Mouse (Mus musculus) left cerebral cortex, postnatal 36 days (tissue): Measurements from ENCODE around the gene Spout1. TPM values are rescaled to one million over a fixed set of nuclear protein-coding genes. Genes with fewer than 3 reads are reported as not detected.

Experiments used
- DNase-seq, 2 experiments: peaks; one replicate each; pipeline ENCODE4 v3.0.0; 2021 to 2022; ENCODE audit warnings: low spot score in 2 of 2, mixed read lengths in 1 of 2
- intact Hi-C: fragments of 180-260 bp; cut with DNase I; formaldehyde crosslinking; loops from one replicate; pipeline ENCODE4 v1.15.1; 2025
- total RNA-seq, 2 experiments: library from RNA; stranded (reverse); gene quantifications; 2 replicates each; pipeline ENCODE4 v1.2.3; 2021

The Spout1 gene
- total RNA-seq, result 10 to 100 TPM; 36.8 to 37.4 TPM

- intact Hi-C loops, result loop anchor here (10.0 kb wide), 1 partner anchor 57 kb away; the partner anchor contains the start of gene Lrrc8a
- DNase-seq, result peak; percentile 94 to 96
Measured at GRCm38 (mm10) chr2:30177700-30178675, at the start of gene Spout1. Gene Spout1, minus strand, starts transcription at chr2:30178459.

- DNase-seq, result no peak
Measured at GRCm38 (mm10) chr2:30216293-30216692, 38.0 kb upstream of the Spout1 start.

GRCm38 (mm10) chr2:30215493-30215892 lies 37.2 kb upstream of the Spout1 start:
- no peak for DNase-seq
- intact Hi-C loops, result no loop called here

More at GRCm38 (mm10) chr2:30216293-30216692, 38.0 kb upstream of the Spout1 start:
- intact Hi-C loops, result no loop called here

GRCm38 (mm10) chr2:30214745-30215144 lies 36.5 kb upstream of the Spout1 start:
- DNase-seq, result no peak
- intact Hi-C loops, result no loop called here

GRCm38 (mm10) chr2:30212951-30213350 lies 34.7 kb upstream of the Spout1 start:
- DNase-seq, result no peak
- intact Hi-C loops, result no loop called here

- no peak for DNase-seq
- intact Hi-C loops, result no loop called here
Measured at GRCm38 (mm10) chr2:30212169-30212545, 33.9 kb upstream of the Spout1 start.

GRCm38 (mm10) chr2:30211408-30212168 lies 33.3 kb upstream of the Spout1 start:
- DNase-seq, result no peak
- intact Hi-C loops, result no loop called here

GRCm38 (mm10) chr2:30207886-30208285 lies 29.6 kb upstream of the Spout1 start:
- DNase-seq, result no peak
- intact Hi-C loops, result no loop called here

- no peak for DNase-seq
- intact Hi-C loops, result no loop called here
Measured at GRCm38 (mm10) chr2:30207401-30207800, 29.1 kb upstream of the Spout1 start.

GRCm38 (mm10) chr2:30205629-30206357 lies 27.5 kb upstream of the Spout1 start, which contains the start of gene Kyat1:
Gene Kyat1, minus strand, starts transcription at chr2:30205847.
- DNase-seq, result peak; percentile 88 to 92
- intact Hi-C loops, result loop anchor here (1.0 kb wide), 1 partner anchor 32 kb away; the partner anchor contains the start of gene Lrrc8a

GRCm38 (mm10) chr2:30205255-30205628 lies 27.0 kb upstream of the Spout1 start:
- DNase-seq, result no peak
- intact Hi-C loops, result loop anchor here (1.0 kb wide), 1 partner anchor 32 kb away; the partner anchor contains the start of gene Lrrc8a

- DNase-seq, result no peak
- intact Hi-C loops, result no loop called here
Measured at GRCm38 (mm10) chr2:30203439-30203838, 25.2 kb upstream of the Spout1 start.

GRCm38 (mm10) chr2:30200388-30200925 lies 22.2 kb upstream of the Spout1 start:
- DNase-seq, result no peak
- intact Hi-C loops, result no loop called here

- intact Hi-C loops, result no loop called here
- DNase-seq, result no peak
Measured at GRCm38 (mm10) chr2:30199984-30200383, 21.7 kb upstream of the Spout1 start.

GRCm38 (mm10) chr2:30198021-30198420 lies 19.8 kb upstream of the Spout1 start:
- no peak for DNase-seq
- intact Hi-C loops, result no loop called here

- DNase-seq, result no peak
- intact Hi-C loops, result no loop called here
Measured at GRCm38 (mm10) chr2:30194656-30195055, 16.4 kb upstream of the Spout1 start.

GRCm38 (mm10) chr2:30191790-30192580 lies 13.7 kb upstream of the Spout1 start:
- no peak for DNase-seq
- intact Hi-C loops, result no loop called here

- DNase-seq, result no peak
- intact Hi-C loops, result no loop called here
Measured at GRCm38 (mm10) chr2:30185681-30186080, 7.4 kb upstream of the Spout1 start.

GRCm38 (mm10) chr2:30185276-30185675 lies 7.0 kb upstream of the Spout1 start:
- no peak for DNase-seq
- intact Hi-C loops, result no loop called here
